Mouse (Mus musculus) myocyte (in vitro differentiated cells): ENCODE measurements around the gene Tenm4.

Source experiments
- CEBPB ChIP-seq: IDR thresholded peaks from 2 replicates; pipeline ENCODE4 v1.6.1; 2011; ENCODE audit warnings: mild to moderate bottlenecking, moderate library complexity; ENCODE audit not compliant: poor library complexity, insufficient read depth, severe bottlenecking
- E2F4 ChIP-seq: IDR thresholded peaks from one replicate; pipeline ENCODE4 v1.6.1; 2011; ENCODE audit warnings: mild to moderate bottlenecking, control low read depth, moderate library complexity; ENCODE audit not compliant: insufficient read depth
- MAX ChIP-seq: IDR thresholded peaks from one replicate; pipeline ENCODE4 v1.6.1; 2011; ENCODE audit warnings: low read depth, mild to moderate bottlenecking, control low read depth
- MYOG ChIP-seq, 3 experiments: IDR thresholded peaks; one replicate each; pipeline ENCODE4 v1.6.1; 2011; ENCODE audit warnings: control low read depth in 2 of 3, low read depth in 2 of 3, mild to moderate bottlenecking in 2 of 3; ENCODE audit not compliant: insufficient read length in 2 of 3, control insufficient read depth in 1 of 3, insufficient read depth in 1 of 3
- POLR2A ChIP-seq: IDR thresholded peaks from one replicate; pipeline ENCODE4 v1.6.1; 2011; ENCODE audit warnings: low read depth, mild to moderate bottlenecking, control low read depth, moderate library complexity; ENCODE audit not compliant: insufficient read length
- TCF12 ChIP-seq: IDR thresholded peaks from one replicate; pipeline ENCODE4 v1.6.1; 2011; ENCODE audit warnings: mild to moderate bottlenecking, control low read depth; ENCODE audit not compliant: poor library complexity, insufficient read depth, severe bottlenecking
- USF1 ChIP-seq: IDR thresholded peaks from one replicate; pipeline ENCODE4 v1.6.1; 2011; ENCODE audit warnings: low read depth, mild to moderate bottlenecking, control low read depth, moderate library complexity

- TF ChIP-seq TCF12: no peak
- TF ChIP-seq CEBPB: no peak
- TF ChIP-seq POLR2A: no peak
- TF ChIP-seq MYOG (IDR thresholded peaks at IDR 0.05; ENCODE audit: control insufficient read depth in 1 of 3, insufficient read depth in 1 of 3, insufficient read length in 2 of 3, low read depth in 2 of 3): no peak
- TF ChIP-seq USF1: no peak
- TF ChIP-seq E2F4: no peak
- no peak for TF ChIP-seq MAX
These were observed 213.9 kb downstream of the Tenm4 start for GRCm38 (mm10) chr7:96384726-96385500.
